Mouse (Mus musculus) urinary bladder, postnatal 36 days (tissue): ENCODE measurements around the gene Cxcl1.
"Not testable (repeated sequence)": the region's sequence is repeated elsewhere in the genome, so short reads cannot be mapped to it uniquely, and the experiment has no call there.

ENCODE experiments used
- DNase-seq, 2 experiments: peaks; one replicate each; pipeline ENCODE4 v3.0.0; 2022; ENCODE audit warnings: low spot score in 2 of 2, mixed read lengths in 1 of 2

Gene Cxcl1

GRCm38 (mm10) chr5:90890519-90891463 lies at the start of gene Cxcl1:
Cxcl1 (plus strand) TSS chr5:90891241.
- peak in 1 of 2 experiments; percentile 32 for DNase-seq

- DNase-seq = no peak
These were observed 47.1 kb upstream of the Cxcl1 start for GRCm38 (mm10) chr5:90843891-90844290.

- DNase-seq = not testable (repeated sequence)
These were observed 40.9 kb upstream of the Cxcl1 start for GRCm38 (mm10) chr5:90850096-90850495.

GRCm38 (mm10) chr5:90851391-90851790 lies 39.6 kb upstream of the Cxcl1 start:
- DNase-seq = not testable (repeated sequence)

GRCm38 (mm10) chr5:90853206-90853605 lies 37.8 kb upstream of the Cxcl1 start:
- no peak for DNase-seq

- DNase-seq = no peak
These were observed 35.5 kb upstream of the Cxcl1 start for GRCm38 (mm10) chr5:90855308-90856230.

GRCm38 (mm10) chr5:90857463-90857862 lies 33.6 kb upstream of the Cxcl1 start:
- no peak for DNase-seq

- DNase-seq = no peak
These were observed 32.6 kb upstream of the Cxcl1 start for GRCm38 (mm10) chr5:90858429-90858828.

- DNase-seq = no peak
These were observed 32.0 kb upstream of the Cxcl1 start for GRCm38 (mm10) chr5:90859031-90859430.

GRCm38 (mm10) chr5:90861876-90862375 lies 29.1 kb upstream of the Cxcl1 start:
- DNase-seq = no peak

GRCm38 (mm10) chr5:90866770-90867169 lies 24.3 kb upstream of the Cxcl1 start:
- DNase-seq = no peak

GRCm38 (mm10) chr5:90872377-90872776 lies 18.7 kb upstream of the Cxcl1 start:
- no peak for DNase-seq

- no peak for DNase-seq
These were observed 15.0 kb upstream of the Cxcl1 start for GRCm38 (mm10) chr5:90876045-90876444.

GRCm38 (mm10) chr5:90876471-90877172 lies 14.4 kb upstream of the Cxcl1 start:
- no peak for DNase-seq

GRCm38 (mm10) chr5:90877173-90877512 lies 13.9 kb upstream of the Cxcl1 start:
- DNase-seq = no peak

GRCm38 (mm10) chr5:90879307-90880014 lies 11.6 kb upstream of the Cxcl1 start:
- DNase-seq = no peak

GRCm38 (mm10) chr5:90880335-90880850 lies 10.6 kb upstream of the Cxcl1 start:
- no peak for DNase-seq

GRCm38 (mm10) chr5:90881021-90881420 lies 10.0 kb upstream of the Cxcl1 start:
- DNase-seq = no peak

- DNase-seq = no peak
These were observed 9.4 kb upstream of the Cxcl1 start for GRCm38 (mm10) chr5:90881682-90882081.

GRCm38 (mm10) chr5:90882146-90882545 lies 8.9 kb upstream of the Cxcl1 start:
- no peak for DNase-seq
